Mouse (Mus musculus): ENCODE measurements around the gene Arhgef1. TPM values are rescaled to one million over a fixed set of nuclear protein-coding genes. Genes with fewer than 3 reads are reported as not detected.

Arhgef1 gene
- 39.1 and 44.5 TPM in 2 replicates for polyA plus RNA-seq (2015; fragmentation: Nextera tagmentation; extraction: Ambion mirVana)

GRCm38 (mm10) chr7:24902630-24903443 is at the start of gene Arhgef1:
Arhgef1 (plus strand) TSS chr7:24902912.

GRCm38 (mm10) chr7:24861913-24862312 is 40.8 kb upstream of the Arhgef1 start, which contains the start of gene Gm9844:
Gm9844 (plus strand) TSS chr7:24862213.

GRCm38 (mm10) chr7:24869532-24870165 is 33.1 kb upstream of the Arhgef1 start, which contains the start of the genes Lypd4 and Dmrtc2:
Lypd4 (minus strand) TSS chr7:24869941.
Dmrtc2 (plus strand) TSS chr7:24870057.

GRCm38 (mm10) chr7:24883896-24884692 is 18.6 kb upstream of the Arhgef1 start, which contains the start of gene Rps19:
Rps19 (plus strand) TSS chr7:24884371.

GRCm38 (mm10) chr7:24897224-24897623 is 5.5 kb upstream of the Arhgef1 start, which contains the start of gene Cd79a:
Cd79a (plus strand) TSS chr7:24897381.

GRCm38 (mm10) chr7:24944257-24944950 is 41.7 kb downstream of the Arhgef1 start, which contains the start of gene Gm4881:
Gm4881 (minus strand) TSS chr7:24944494.

GRCm38 (mm10) chr7:24971972-24972893 is 69.5 kb downstream of the Arhgef1 start, which contains the start of gene Rabac1:
Rabac1 (minus strand) TSS chr7:24972754.

Small RNA genes lying within 50 kb of the gene (microRNA-seq; reads per million reads assigned to microRNA genes)
- gene Mir7046 = 0.71 to 0.85 reads per million in 2 experiments

Other genes starting within 250 kb of the Arhgef1 start
- gene Tex101, start 226.2 kb upstream of the Arhgef1 start, polyA plus RNA-seq (2015; fragmentation: Nextera tagmentation; extraction: Ambion mirVana) = not detected in 2 replicates
- gene BC049730, start 193.7 kb upstream of the Arhgef1 start, polyA plus RNA-seq (2015; fragmentation: Nextera tagmentation; extraction: Ambion mirVana) = not detected in 2 replicates
- not detected in 2 replicates for gene Gm4763, start 176.0 kb upstream of the Arhgef1 start, polyA plus RNA-seq (2015; fragmentation: Nextera tagmentation; extraction: Ambion mirVana)
- 0.05 and 0.07 TPM in 2 replicates for gene Cd177, start 142.6 kb upstream of the Arhgef1 start, polyA plus RNA-seq (2015; fragmentation: Nextera tagmentation; extraction: Ambion mirVana)
- gene Ceacam10, start 125.7 kb upstream of the Arhgef1 start, polyA plus RNA-seq (2015; fragmentation: Nextera tagmentation; extraction: Ambion mirVana) = not detected in 2 replicates
- 7.4 and 9.8 TPM in 2 replicates for gene Gm9844, start 40.7 kb upstream of the Arhgef1 start, polyA plus RNA-seq (2015; fragmentation: Nextera tagmentation; extraction: Ambion mirVana)
- gene Lypd4, start 33.0 kb upstream of the Arhgef1 start, polyA plus RNA-seq (2015; fragmentation: Nextera tagmentation; extraction: Ambion mirVana) = not detected in 2 replicates
- not detected in 2 replicates for gene Dmrtc2, start 32.9 kb upstream of the Arhgef1 start, polyA plus RNA-seq (2015; fragmentation: Nextera tagmentation; extraction: Ambion mirVana)
- 1,449 and 1,636 TPM in 2 replicates for gene Rps19, start 18.5 kb upstream of the Arhgef1 start, polyA plus RNA-seq (2015; fragmentation: Nextera tagmentation; extraction: Ambion mirVana)
- 0.29 and 0.58 TPM in 2 replicates for gene Cd79a, start 5.5 kb upstream of the Arhgef1 start, polyA plus RNA-seq (2015; fragmentation: Nextera tagmentation; extraction: Ambion mirVana)
- gene Gm4881, start 41.6 kb downstream of the Arhgef1 start, polyA plus RNA-seq (2015; fragmentation: Nextera tagmentation; extraction: Ambion mirVana) = not detected in 2 replicates
- 237 and 250 TPM in 2 replicates for gene Rabac1, start 69.8 kb downstream of the Arhgef1 start, polyA plus RNA-seq (2015; fragmentation: Nextera tagmentation; extraction: Ambion mirVana)
- gene Atp1a3, start 103.0 kb downstream of the Arhgef1 start, polyA plus RNA-seq (2015; fragmentation: Nextera tagmentation; extraction: Ambion mirVana) = 0.13 and 0.19 TPM in 2 replicates
- 1.5 and 2.2 TPM in 2 replicates for gene Grik5, start 169.4 kb downstream of the Arhgef1 start, polyA plus RNA-seq (2015; fragmentation: Nextera tagmentation; extraction: Ambion mirVana)
- 9.0 and 9.4 TPM in 2 replicates for gene Zfp574, start 169.7 kb downstream of the Arhgef1 start, polyA plus RNA-seq (2015; fragmentation: Nextera tagmentation; extraction: Ambion mirVana)

All from skeletal muscle tissue, postnatal 0 days (tissue).